ENCODE assay signal across 9 mouse cellular contexts in the genomic region with DNA sequence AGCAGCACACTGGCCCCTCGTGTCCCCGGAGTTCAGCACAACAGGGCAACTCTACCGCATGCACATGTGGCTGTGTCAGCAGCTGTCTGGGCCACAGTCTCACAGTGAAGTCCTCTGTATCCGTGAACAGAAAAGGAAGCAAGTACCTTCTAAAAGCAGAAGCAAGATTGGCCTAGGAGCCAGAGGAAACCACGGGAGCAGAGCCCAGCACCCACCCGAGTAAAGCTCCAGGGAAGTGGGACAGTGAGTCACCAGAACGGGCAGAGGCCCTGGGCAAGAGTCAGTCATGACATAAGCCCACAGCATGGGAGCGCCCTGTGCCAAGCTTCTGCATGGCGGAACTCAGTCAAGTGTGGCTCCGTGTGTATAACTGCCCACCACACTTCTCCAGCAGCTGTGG. TPM values are rescaled to one million over a fixed set of nuclear protein-coding genes. Genes with fewer than 3 reads are reported as not detected.
DNase-seq lines count a peak whose midpoint lies in the region; ATAC-seq lines count a peak whose summit lies in the region.
"Had no signal": no experiment of that assay in that cellular context is flagged by ENCODE, and none has a peak within 500 bp of the region (broad histone marks: within the 10 kb centered on the region; RNA-seq: fewer than 3 reads in every experiment).

No protein-coding gene starts in this region.

- peaks cover 3% of the 10 kb centered on the region for H3K36me3 ChIP-seq in intestine, embryonic 16.5 days (ENCODE audit: control insufficient read depth, insufficient read depth, low read length)

- H3K9me3 ChIP-seq in intestine, embryonic 16.5 days (ENCODE audit: control insufficient read depth, low read length), result no peaks in the 10 kb centered on the region

- peak overlapping the region; percentile 13 for H3K27ac ChIP-seq in intestine, embryonic 16.5 days (ENCODE audit: low read length)

- H3K4me1 ChIP-seq in intestine, embryonic 16.5 days (ENCODE audit: control insufficient read depth, insufficient read depth, low read length), result no peaks in the 10 kb centered on the region

- H3K4me3 ChIP-seq in intestine, embryonic 16.5 days (ENCODE audit: low read length), result no peak overlapping the region

- WGBS in intestine, embryonic 16.5 days, result 77% methylated on average over 10 of the region's 10 CpGs

- H3K4me2 ChIP-seq in intestine, embryonic 16.5 days (ENCODE audit: low read depth, low read length), result no peak overlapping the region

- H3K9ac ChIP-seq in intestine, embryonic 16.5 days (ENCODE audit: low read depth, low read length), result no peak overlapping the region

- DNase-seq in layer of hippocampus, adult 9-11 months, result peak; percentile 85
- DNase-seq in layer of hippocampus, postnatal 14 days (ENCODE audit: low spot score in 2 of 2), result no peak
- DNase-seq in c-Kit-positive CD71-negative TER-119-negative erythroid progenitor cells, embryonic 14.5 days (ENCODE audit: low read depth), result peak; percentile 29
- DNase-seq in skeletal muscle tissue, adult 2 months (ENCODE audit: low read depth, low spot score), result peak; percentile 36
- DNase-seq in layer of hippocampus, adult 9-10 months (ENCODE audit: low spot score), result no peak
- DNase-seq in urinary bladder, adult 18-20 months (ENCODE audit: low spot score in 2 of 2), result no peak
- no peak for DNase-seq in yolk sac, embryonic 10.5 days (ENCODE audit: low spot score)
- DNase-seq: gastrocnemius, postnatal 25 days had no signal

- 0 out of 2 replicates have a peak, but pooled peaks have one; percentile 25 for ATAC-seq in intestine, embryonic 16.5 days

- no peaks in the 10 kb centered on the region for H3K27me3 ChIP-seq in intestine, embryonic 16.5 days (replicated peaks; ENCODE audit: control insufficient read depth, insufficient read depth, low read length)

RNA-seq across cellular contexts. Expression of a gene that starts 26.3 kb away (rescaled TPM):
- 10 to 100 TPM; 21.6 to 30.1 TPM for total RNA-seq in layer of hippocampus, postnatal 14 days (2021)
- 56.4 and 60.6 TPM in 2 replicates for polyA plus RNA-seq in intestine, embryonic 16.5 days (2015; fragmentation: Nextera tagmentation; extraction: Ambion mirVana)

RNA-seq across cellular contexts. Expression of a gene that starts 26.4 kb away (rescaled TPM):
- 1 to 10 TPM in 1 of 2 experiments, under 1 TPM in 1; 0.28 to 1.9 TPM for total RNA-seq in layer of hippocampus, postnatal 14 days (2021)
- polyA plus RNA-seq in intestine, embryonic 16.5 days (2015; fragmentation: Nextera tagmentation; extraction: Ambion mirVana), result not detected in 2 replicates
- total RNA-seq: gastrocnemius, postnatal 25 days had no signal

RNA-seq across cellular contexts. Expression of a gene that starts 36.4 kb away (rescaled TPM):
- 1 to 10 TPM; 2.7 to 6.1 TPM for total RNA-seq in layer of hippocampus, postnatal 14 days (2021)
- 12.6 and 16.0 TPM in 2 replicates for polyA plus RNA-seq in intestine, embryonic 16.5 days (2015; fragmentation: Nextera tagmentation; extraction: Ambion mirVana)

RNA-seq across cellular contexts. Expression of a gene that starts 48.6 kb away (rescaled TPM):
- 10 to 100 TPM; 66.0 to 67.9 TPM for total RNA-seq in layer of hippocampus, postnatal 14 days (2021)
- 52.6 and 60.4 TPM in 2 replicates for polyA plus RNA-seq in intestine, embryonic 16.5 days (2015; fragmentation: Nextera tagmentation; extraction: Ambion mirVana)

Comparison
In these comparisons a context has a peak if more than half of its experiments do, and no peak if none do; other contexts are left out.
1. DNase-seq: peak in layer of hippocampus, adult 9-11 months (single experiment), c-Kit-positive CD71-negative TER-119-negative erythroid progenitor cells, embryonic 14.5 days (single experiment) and skeletal muscle tissue, adult 2 months (single experiment); none in layer of hippocampus, postnatal 14 days (0 of 2), layer of hippocampus, adult 9-10 months (single experiment), urinary bladder, adult 18-20 months (0 of 2) and yolk sac, embryonic 10.5 days (single experiment).